Mouse (Mus musculus): ENCODE results near the gene Gkap1.

- TF ChIP-seq CTCF (IDR thresholded peaks at IDR 0.05; ENCODE audit: control insufficient read depth, insufficient read depth, low read length): peak; percentile 91
- no peak for TF ChIP-seq POLR2A (IDR thresholded peaks at IDR 0.05; ENCODE audit: borderline replicate concordance, control insufficient read depth, low read depth, low read length)
Measured at GRCm38 (mm10) chr13:58287822-58288221, 12.3 kb upstream of the Gkap1 start.

Data from bone marrow, adult 2 months (tissue).